Mouse (Mus musculus) kidney, adult 2 months (tissue): ENCODE data around the gene A1bg. TPM values are rescaled to one million over a fixed set of nuclear protein-coding genes. Genes with fewer than 3 reads are reported as not detected.

ENCODE experiments used
- DNase-seq: peaks from one replicate; pipeline ENCODE4 v3.0.0; 2021
- H3K27ac ChIP-seq: fragments of 200-500 bp; 2 replicates; pipeline ENCODE4 v1.5.1; 2012; ENCODE audit warnings: low read depth, low read length, control low read depth, inconsistent platforms; ENCODE audit not compliant: insufficient read depth
- H3K27me3 ChIP-seq: fragments of 200-500 bp; replicated peaks from 2 replicates; pipeline ENCODE4 v1.6.1; 2012; ENCODE audit warnings: mild to moderate bottlenecking, moderate library complexity, low read length, inconsistent platforms; ENCODE audit not compliant: control insufficient read depth, insufficient read depth
- H3K36me3 ChIP-seq: fragments of 200-500 bp; 2 replicates; pipeline ENCODE4 v1.6.1; 2012; ENCODE audit warnings: mild to moderate bottlenecking, moderate library complexity, low read length, inconsistent platforms; ENCODE audit not compliant: control insufficient read depth, insufficient read depth
- H3K4me1 ChIP-seq: fragments of 200-500 bp; 2 replicates; pipeline ENCODE4 v1.6.1; 2011; ENCODE audit warnings: low read length; ENCODE audit not compliant: control insufficient read depth, insufficient read depth
- H3K4me3 ChIP-seq: fragments of 200-500 bp; 2 replicates; pipeline ENCODE4 v1.5.1; 2011; ENCODE audit warnings: mild to moderate bottlenecking, low read depth, low read length, control low read depth; ENCODE audit not compliant: insufficient read depth
- CTCF ChIP-seq: fragments of 200-500 bp; conservative IDR thresholded peaks from 2 replicates; pipeline ENCODE4 v1.5.1; 2011; ENCODE audit warnings: low read depth, mild to moderate bottlenecking, control low read depth, low read length, moderate library complexity, mixed read lengths; ENCODE audit not compliant: insufficient read depth, insufficient read length
- POLR2A ChIP-seq: fragments of 200-500 bp; IDR thresholded peaks from one replicate; pipeline ENCODE4 v1.6.1; 2011; ENCODE audit warnings: low read depth, low read length, control low read depth
- WGBS: fragments of 180-500 bp; shearing (Covaris S2); methylation state at CpG from one replicate; pipeline ENCODE4 v1.1.7; 2018; 5-methylcytosine and 5-hydroxymethylcytosine counted together
- polyA plus RNA-seq: library from polyadenylated mRNA; depleted of rRNA; stranded (reverse); fragments of >200 nt; gene quantifications from 2 replicates; pipeline ENCODE4 v1.2.3, GENCODE M21; 2012

The A1bg gene
- polyA plus RNA-seq, 1 experiment = not detected

GRCm38 (mm10) chr15:60892976-60893463 is 29.8 kb downstream of the A1bg start:
- TF ChIP-seq CTCF = no peak
- TF ChIP-seq POLR2A = no peak
- DNase-seq = peak; percentile 73
- 52% methylated on average over 3 of the region's 3 CpGs for WGBS
- Histone ChIP-seq H3K4me1 (no peaks in the 10 kb centered on the region), H3K27ac (peak overlapping the region; percentile 54; the same call in 1 of the 2 replicates), H3K36me3 (no peaks in the 10 kb centered on the region), H3K4me3 (no peak overlapping the region), H3K27me3 (no peaks in the 10 kb centered on the region; the same call in 1 of the 2 replicates)

GRCm38 (mm10) chr15:60888724-60889123 is 34.1 kb downstream of the A1bg start:
- WGBS = 85% methylated on average over 2 of the region's 2 CpGs
- H3K27me3 ChIP-seq = no peaks in the 10 kb centered on the region

GRCm38 (mm10) chr15:60875721-60876120 is 47.1 kb downstream of the A1bg start:
- no peak for TF ChIP-seq POLR2A
- no peak for TF ChIP-seq CTCF
- WGBS = 72% methylated on average over 6 of the region's 6 CpGs
- H3K4me3 ChIP-seq = no peak overlapping the region
- no peaks in the 10 kb centered on the region for H3K4me1 ChIP-seq
- H3K27ac ChIP-seq = no peak overlapping the region
- H3K36me3 ChIP-seq = no peaks in the 10 kb centered on the region
- no peaks in the 10 kb centered on the region for H3K27me3 ChIP-seq
- DNase-seq = no peak

More at GRCm38 (mm10) chr15:60888724-60889123, 34.1 kb downstream of the A1bg start:
- TF ChIP-seq CTCF (no peak), POLR2A (no peak)
- no peaks in the 10 kb centered on the region for H3K4me1 ChIP-seq
- H3K36me3 ChIP-seq = no peaks in the 10 kb centered on the region
- H3K4me3 ChIP-seq = no peak overlapping the region
- H3K27ac ChIP-seq = no peak overlapping the region
- no peak for DNase-seq

GRCm38 (mm10) chr15:60862417-60862816 is 60.4 kb downstream of the A1bg start:
- 73% methylated on average over 3 of the region's 3 CpGs for WGBS
- no peaks in the 10 kb centered on the region for H3K4me1 ChIP-seq
- no peaks in the 10 kb centered on the region for H3K36me3 ChIP-seq
- no peak for DNase-seq
- TF ChIP-seq CTCF = no peak
- no peak for TF ChIP-seq POLR2A
- H3K27me3 ChIP-seq = peaks cover 1% of the 10 kb centered on the region; the same call in 1 of the 2 replicates
- no peak overlapping the region for H3K27ac ChIP-seq
- no peak overlapping the region for H3K4me3 ChIP-seq

- H3K4me3 ChIP-seq = no peak overlapping the region
- no peak for DNase-seq
Measured at GRCm38 (mm10) chr15:60855112-60855511, 67.7 kb downstream of the A1bg start.

GRCm38 (mm10) chr15:60854151-60854550 is 68.7 kb downstream of the A1bg start:
- Histone ChIP-seq H3K27me3 (no peaks in the 10 kb centered on the region), H3K36me3 (no peaks in the 10 kb centered on the region), H3K27ac (no peak overlapping the region), H3K4me1 (peaks cover 3% of the 10 kb centered on the region), H3K4me3 (no peak overlapping the region)
- TF ChIP-seq POLR2A (no peak), CTCF (no peak)
- 91% methylated on average over 4 of the region's 4 CpGs for WGBS
- no peak for DNase-seq

More at GRCm38 (mm10) chr15:60855112-60855511, 67.7 kb downstream of the A1bg start:
- Histone ChIP-seq H3K27me3 (no peaks in the 10 kb centered on the region), H3K36me3 (no peaks in the 10 kb centered on the region), H3K27ac (no peak overlapping the region), H3K4me1 (peaks cover 3% of the 10 kb centered on the region)
- TF ChIP-seq POLR2A (no peak), CTCF (no peak)
- WGBS = 37% methylated on average over 1 of the region's 1 CpGs

- H3K4me3 ChIP-seq = no peak within 1 kb of the TSS
- TF ChIP-seq POLR2A = no peak
- TF ChIP-seq CTCF = no peak
- no peaks in the 10 kb centered on the region for H3K27me3 ChIP-seq
- DNase-seq = peak; percentile 59
- WGBS = 26% methylated on average over 17 of the region's 17 CpGs
- H3K4me1 ChIP-seq = peaks cover 3% of the 10 kb centered on the region
- H3K36me3 ChIP-seq = no peaks in the 10 kb centered on the region
- no peak within 1 kb of the TSS; the same call in 1 of the 2 replicates for H3K27ac ChIP-seq
Measured at GRCm38 (mm10) chr15:60853231-60853999, 69.4 kb downstream of the A1bg start, which contains the start of gene Fam84b. Fam84b (minus strand) TSS chr15:60853778.
